Mouse (Mus musculus): ENCODE results near the gene Itprid1.

- TF ChIP-seq CTCF (conservative IDR thresholded peaks at IDR 0.05; ENCODE audit: insufficient read depth, insufficient read length, low read depth, low read length) (no peak), POLR2A (IDR thresholded peaks at IDR 0.05; ENCODE audit: low read depth, low read length) (no peak)
Observed at GRCm38 (mm10) chr6:56017291-56017994, 180.7 kb downstream of the Itprid1 start, which contains the start of gene Ppp1r17.
